Mouse (Mus musculus) cerebellum, postnatal 14 days (tissue): ENCODE results near the gene Selp.

ENCODE experiments used
- DNase-seq, 2 experiments: peaks; one replicate each; pipeline ENCODE4 v3.0.0; 2021; ENCODE audit warnings: mixed read lengths in 2 of 2

Selp gene

GRCm38 (mm10) chr1:164119892-164120776 lies 5.1 kb downstream of the Selp start:
- DNase-seq: no peak

GRCm38 (mm10) chr1:164120777-164121158 lies 5.7 kb downstream of the Selp start:
- no peak for DNase-seq

GRCm38 (mm10) chr1:164123836-164124235 lies 8.8 kb downstream of the Selp start:
- DNase-seq: no peak

DNA sequence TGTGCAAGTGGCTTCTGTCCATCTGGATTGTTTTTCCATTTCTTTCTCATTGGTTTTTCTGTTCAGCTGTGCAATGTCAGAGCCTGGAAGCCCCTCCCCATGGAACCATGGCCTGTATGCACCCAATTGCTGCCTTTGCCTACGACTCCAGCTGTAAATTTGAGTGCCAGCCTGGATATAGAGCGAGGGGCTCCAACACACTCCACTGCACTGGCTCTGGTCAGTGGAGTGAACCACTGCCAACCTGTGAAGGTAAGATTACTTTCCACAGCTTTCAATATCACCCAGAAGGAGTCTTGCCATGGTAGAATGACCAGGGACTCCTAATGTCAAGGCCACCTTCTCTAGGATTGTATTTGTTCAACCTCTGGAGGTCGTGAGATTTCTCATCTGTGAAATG lies 14.9 kb downstream of the Selp start:
- DNase-seq: no peak

DNA sequence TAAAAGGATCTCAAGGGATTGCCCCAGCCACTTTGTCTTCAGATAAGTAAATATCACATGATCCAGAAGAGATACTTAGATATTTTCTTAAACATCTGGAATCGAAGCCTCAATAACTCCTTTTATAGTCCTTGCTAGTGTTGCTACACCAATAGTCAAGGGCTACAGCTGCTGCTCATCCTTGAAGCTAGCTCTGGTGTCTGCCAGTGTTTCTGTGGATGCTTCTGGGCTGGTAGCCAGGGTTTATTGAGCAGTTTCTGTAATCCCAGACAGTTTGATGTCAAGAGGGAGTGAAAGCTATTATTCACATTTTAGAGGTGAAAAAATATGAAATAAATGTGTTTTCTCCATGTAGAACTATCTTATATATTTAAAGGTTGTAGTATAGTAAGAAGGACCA lies 17.5 kb downstream of the Selp start:
- no peak for DNase-seq

- DNase-seq: no peak
Measured at GRCm38 (mm10) chr1:164134101-164134500, 19.0 kb downstream of the Selp start.

- no peak for DNase-seq
Measured at GRCm38 (mm10) chr1:164135360-164135759, 20.3 kb downstream of the Selp start.

GRCm38 (mm10) chr1:164135960-164136359 lies 20.9 kb downstream of the Selp start:
- DNase-seq: no peak

DNA sequence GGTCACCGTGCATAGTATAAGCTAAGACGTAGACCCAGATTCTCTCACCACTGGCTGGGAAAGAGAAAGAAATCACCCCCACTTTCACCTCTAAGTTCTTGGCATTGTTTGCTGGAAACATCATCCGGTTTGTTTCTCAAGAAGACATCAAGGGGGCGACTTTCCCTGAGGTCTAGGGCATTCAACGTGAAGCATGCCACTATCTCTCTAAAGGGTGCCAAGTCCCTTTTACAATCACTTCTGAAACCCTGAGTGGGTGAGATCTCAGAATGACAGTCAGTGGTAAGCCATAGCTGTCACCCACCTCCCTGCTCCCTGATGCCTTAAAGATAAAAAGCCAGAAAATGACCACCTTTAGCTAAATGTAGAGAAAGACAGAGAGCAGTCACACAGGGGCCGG lies 21.6 kb downstream of the Selp start:
- no peak for DNase-seq

- DNase-seq: peak; percentile 78 to 87
Measured at GRCm38 (mm10) chr1:164138365-164139130, 23.5 kb downstream of the Selp start.

DNA sequence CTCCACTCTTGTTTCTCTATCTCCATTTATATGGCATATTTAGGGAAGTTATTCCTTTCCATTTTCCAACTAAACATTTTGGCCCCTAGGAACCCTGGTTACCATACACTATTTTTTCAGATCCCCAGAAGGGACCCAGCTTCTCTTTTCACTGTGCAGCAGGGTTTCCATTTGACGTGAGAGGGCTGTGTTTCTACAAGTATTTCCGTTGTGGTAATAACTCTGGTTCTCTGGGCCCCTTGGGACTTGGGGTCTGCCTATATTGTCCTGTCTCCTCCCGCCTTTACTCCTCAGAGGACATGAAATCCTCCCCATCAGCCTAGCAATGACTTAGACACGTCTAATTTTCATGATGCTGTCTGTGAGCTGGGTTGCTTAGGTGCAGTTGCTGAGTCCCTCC lies 24.4 kb downstream of the Selp start:
- no peak for DNase-seq

DNA sequence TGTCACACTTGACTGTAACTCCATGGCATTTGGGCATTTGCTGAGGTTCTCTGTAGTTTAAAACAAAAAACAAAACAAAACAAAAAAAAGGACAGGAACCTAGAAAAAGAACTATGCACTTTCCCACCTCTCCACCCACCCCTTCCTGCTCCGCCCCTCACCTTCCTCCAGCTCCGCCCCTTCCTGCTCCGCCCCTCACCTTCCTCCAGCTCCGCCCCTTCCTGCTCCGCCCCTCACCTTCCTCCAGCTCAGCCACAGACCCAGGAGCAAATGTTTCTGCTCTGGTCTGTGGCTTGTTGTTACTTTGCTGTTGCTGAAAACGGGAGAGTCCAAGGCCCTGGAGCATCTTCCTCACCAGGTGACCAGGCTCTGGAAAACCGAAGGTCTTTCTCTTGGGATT lies 34.0 kb downstream of the Selp start:
- DNase-seq: no peak

DNA sequence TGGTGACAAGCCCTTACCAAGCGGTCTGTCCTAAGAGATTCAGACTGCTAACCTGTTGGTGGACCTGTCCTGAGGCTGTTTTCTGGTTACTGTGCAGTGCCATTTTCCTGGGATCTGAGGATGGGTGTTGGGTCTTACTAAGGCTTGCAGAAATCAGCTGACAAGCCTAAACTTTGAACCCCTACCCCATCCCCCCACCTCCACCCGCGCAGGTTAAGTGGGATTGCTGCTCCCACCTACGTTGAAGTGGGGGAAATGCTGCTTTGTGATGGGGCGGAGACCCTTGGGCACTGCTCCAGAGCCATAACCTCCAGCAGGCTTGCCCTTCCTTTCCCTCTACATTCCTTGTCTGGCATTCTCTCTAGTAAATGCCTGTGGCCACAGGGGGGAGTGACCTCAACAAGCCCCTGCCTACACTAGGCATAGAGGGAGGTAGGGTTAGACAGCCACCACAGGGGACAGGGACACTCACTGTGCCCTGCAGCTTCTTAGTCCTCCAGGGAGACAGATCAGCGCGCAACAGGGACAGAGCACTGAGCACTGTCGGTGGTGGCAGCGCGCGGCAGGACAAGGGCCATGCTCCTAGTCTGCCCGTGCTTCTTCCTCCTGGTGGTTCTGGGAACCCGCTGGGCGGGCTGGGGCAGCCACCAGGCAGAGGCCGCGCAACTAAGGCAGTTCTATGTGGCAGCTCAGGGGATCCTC lies 36.5 kb downstream of the Selp start, which contains the start of gene F5:
F5 (plus strand) TSS at position 452 of the 702 bp plus-strand sequence.
- DNase-seq: no peak

DNA sequence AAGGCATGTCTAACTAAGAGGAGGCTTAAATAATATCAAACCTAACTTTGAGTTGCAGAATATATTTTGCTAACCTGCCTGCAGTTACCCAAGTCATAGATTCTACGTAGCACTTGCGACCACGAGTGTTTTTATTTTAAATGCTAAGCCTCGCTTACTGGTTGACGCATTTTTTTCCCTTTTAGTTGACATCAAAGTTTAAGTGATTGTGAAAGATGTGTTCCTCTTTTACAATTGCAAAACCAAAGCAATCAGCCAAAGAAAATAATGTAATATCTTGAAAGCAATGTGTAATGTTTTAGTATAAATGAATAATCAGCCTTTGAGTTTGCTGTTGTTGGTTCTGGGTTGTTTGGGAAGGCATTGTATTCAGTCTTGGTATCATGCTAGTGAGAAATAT lies 37.8 kb downstream of the Selp start:
- no peak for DNase-seq

- no peak for DNase-seq
Measured at GRCm38 (mm10) chr1:164154983-164155382, 39.9 kb downstream of the Selp start.

- no peak for DNase-seq
Measured at GRCm38 (mm10) chr1:164158571-164158970, 43.5 kb downstream of the Selp start.

- no peak for DNase-seq
Measured at GRCm38 (mm10) chr1:164159781-164160180, 44.7 kb downstream of the Selp start.

DNA sequence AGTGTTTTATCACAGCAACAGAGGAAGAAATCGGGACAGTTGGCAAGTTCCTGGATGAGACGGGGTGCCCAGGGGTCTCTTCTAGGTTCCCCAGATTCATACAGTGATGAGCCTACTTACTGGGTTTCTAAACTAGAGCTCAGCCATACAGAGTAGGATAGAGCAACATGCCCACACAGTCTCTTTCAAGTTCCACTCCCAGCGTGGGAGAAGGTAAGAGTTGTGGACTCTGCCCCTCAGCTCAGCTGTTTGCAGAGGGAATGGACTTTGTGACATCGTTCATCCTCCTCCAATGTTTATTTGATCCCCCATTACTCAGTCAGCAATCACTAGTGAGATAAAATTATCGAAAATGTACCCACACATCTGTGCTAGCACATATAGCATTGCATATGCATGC lies 47.7 kb downstream of the Selp start:
- DNase-seq: no peak

DNA sequence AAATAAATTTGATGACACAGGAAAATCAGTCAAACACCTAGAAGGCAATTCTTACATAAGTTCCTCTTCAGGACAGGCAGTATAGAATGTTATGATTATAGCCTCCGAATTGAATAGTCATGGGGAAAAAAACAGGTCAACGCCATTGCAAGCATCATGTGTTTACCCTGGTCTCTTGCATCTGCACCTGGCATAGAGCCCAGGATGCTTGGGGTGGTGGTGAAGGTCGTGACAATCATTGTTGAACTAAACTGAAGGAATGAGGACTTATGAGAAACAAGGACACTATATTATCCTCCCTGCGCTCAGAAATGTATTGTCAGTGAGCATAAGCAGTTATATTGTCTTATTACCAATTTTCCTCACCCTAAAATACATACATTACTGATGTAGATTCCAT lies 53.8 kb downstream of the Selp start:
- no peak for DNase-seq

GRCm38 (mm10) chr1:164170434-164170833 lies 55.4 kb downstream of the Selp start:
- DNase-seq: no peak

DNA sequence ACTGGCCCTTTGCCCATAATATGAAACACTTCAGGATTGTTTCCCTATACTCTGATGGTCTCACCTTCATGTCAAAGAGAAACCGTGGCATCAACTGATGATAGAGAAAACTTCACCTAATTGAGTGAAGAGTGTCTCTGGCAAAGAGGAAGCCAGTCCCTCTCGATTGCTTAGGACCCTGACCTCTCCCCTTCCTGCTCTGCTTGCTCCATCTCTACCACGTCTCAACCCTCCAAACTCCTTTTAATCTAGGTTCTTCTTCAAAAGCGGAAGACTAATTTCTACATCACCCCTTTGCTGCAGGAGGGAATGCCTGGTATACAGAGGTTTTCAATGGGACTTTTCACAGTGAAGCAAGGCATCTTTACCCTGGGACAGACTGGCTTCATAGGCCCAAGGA lies 58.1 kb downstream of the Selp start:
- no peak for DNase-seq

DNA sequence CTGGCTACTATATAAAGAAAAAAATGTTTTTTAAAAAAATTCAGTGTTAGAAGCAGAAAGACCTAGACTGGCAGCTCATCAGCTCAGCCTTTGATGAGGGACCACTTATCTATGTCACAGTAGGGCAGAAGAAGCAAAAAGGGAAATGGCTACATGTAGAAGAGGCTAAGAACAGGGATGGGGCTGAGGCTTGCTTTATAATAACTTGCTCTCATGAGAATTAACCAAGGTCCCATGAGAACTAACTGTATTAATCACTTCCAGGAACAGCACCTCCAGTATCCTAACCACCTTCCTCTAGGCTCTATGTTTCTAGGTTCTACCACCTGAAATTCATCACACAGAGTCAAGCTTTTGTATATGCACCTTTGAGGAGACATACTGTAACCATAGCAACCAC lies 61.8 kb downstream of the Selp start:
- DNase-seq: no peak

DNA sequence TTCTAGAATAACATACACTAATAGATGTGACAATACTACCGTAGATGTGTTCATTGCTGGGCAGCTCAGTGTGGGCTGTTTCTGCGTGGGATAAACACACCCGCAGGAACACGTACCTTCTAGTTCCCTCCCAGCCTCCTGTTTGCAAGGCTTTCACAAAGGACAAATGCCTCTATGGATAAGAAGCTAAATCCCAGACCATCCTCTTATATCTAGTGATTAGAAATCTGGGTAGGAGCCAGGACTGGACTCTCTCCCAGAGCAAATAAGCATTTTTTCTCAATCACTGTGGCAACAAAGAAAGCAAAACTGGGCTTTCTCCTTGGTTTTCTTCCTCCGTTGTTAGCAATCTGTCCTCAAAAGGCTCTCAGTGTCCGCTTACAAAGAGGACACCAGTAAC lies 63.4 kb downstream of the Selp start:
- DNase-seq: no peak
